Mouse (Mus musculus) lung, embryonic 14.5 days (tissue): ENCODE measurements around the gene Folr1. TPM values are rescaled to one million over a fixed set of nuclear protein-coding genes. Genes with fewer than 3 reads are reported as not detected.

ENCODE experiments used
- ATAC-seq: fragments of 200-750 bp; cut with Nextera tagmentation; 2 replicates; pipeline ENCODE4 v1.8.0; 2017; ENCODE audit warnings: mild to moderate bottlenecking, moderate TSS enrichment, moderate library complexity; ENCODE audit not compliant: insufficient read depth
- DNase-seq: peaks from one replicate; pipeline ENCODE4 v3.0.0-alpha.2; 2015
- H3K27ac ChIP-seq: fragments of 300-500 bp; sonication (generic); 2 replicates; pipeline ENCODE4 v1.5.1; 2014; ENCODE audit warnings: low read depth, mild to moderate bottlenecking, moderate library complexity
- H3K27me3 ChIP-seq: fragments of 300-500 bp; sonication (generic); 2 replicates; pipeline ENCODE4 v1.6.1; 2014; ENCODE audit warnings: low read length, control low read depth; ENCODE audit not compliant: insufficient read depth
- H3K36me3 ChIP-seq: fragments of 300-500 bp; sonication (generic); 2 replicates; pipeline ENCODE4 v1.6.1; 2014; ENCODE audit warnings: control low read depth; ENCODE audit not compliant: insufficient read depth
- H3K4me1 ChIP-seq: fragments of 300-500 bp; sonication (generic); 2 replicates; pipeline ENCODE4 v1.6.1; 2014; ENCODE audit warnings: antibody characterized with exemption, control low read depth; ENCODE audit not compliant: insufficient read depth
- H3K4me2 ChIP-seq: fragments of 300-500 bp; sonication (generic); 2 replicates; pipeline ENCODE4 v1.6.1; 2014; ENCODE audit warnings: mild to moderate bottlenecking
- H3K4me3 ChIP-seq: fragments of 300-500 bp; sonication (generic); 2 replicates; pipeline ENCODE4 v1.5.1; 2014; ENCODE audit warnings: low read depth, low read length
- H3K9ac ChIP-seq: fragments of 300-500 bp; sonication (generic); 2 replicates; pipeline ENCODE4 v1.6.1; 2014
- H3K9me3 ChIP-seq: fragments of 300-500 bp; sonication (generic); 2 replicates; pipeline ENCODE4 v1.6.1; 2016; ENCODE audit warnings: low read depth, low read length, control low read depth
- CTCF ChIP-seq: IDR thresholded peaks from 2 replicates; pipeline ENCODE4 v1.5.1; 2016; ENCODE audit warnings: antibody characterized with exemption, low read depth
- WGBS: fragments of 180-500 bp; shearing (Covaris S2); extraction: QIAGEN DNeasy Blood & Tissue Kit; methylation state at CpG from one replicate; pipeline ENCODE4 v1.1.7; 2014; 5-methylcytosine and 5-hydroxymethylcytosine counted together
- polyA plus RNA-seq: library from polyadenylated mRNA; unstranded; fragments of >200 nt; fragmentation: Nextera tagmentation; extraction: Ambion mirVana; gene quantifications from 2 replicates; pipeline ENCODE4 v1.2.1, GENCODE M21; 2014

Gene Folr1
- 0.20 and 0.73 TPM in 2 replicates for polyA plus RNA-seq

DNA sequence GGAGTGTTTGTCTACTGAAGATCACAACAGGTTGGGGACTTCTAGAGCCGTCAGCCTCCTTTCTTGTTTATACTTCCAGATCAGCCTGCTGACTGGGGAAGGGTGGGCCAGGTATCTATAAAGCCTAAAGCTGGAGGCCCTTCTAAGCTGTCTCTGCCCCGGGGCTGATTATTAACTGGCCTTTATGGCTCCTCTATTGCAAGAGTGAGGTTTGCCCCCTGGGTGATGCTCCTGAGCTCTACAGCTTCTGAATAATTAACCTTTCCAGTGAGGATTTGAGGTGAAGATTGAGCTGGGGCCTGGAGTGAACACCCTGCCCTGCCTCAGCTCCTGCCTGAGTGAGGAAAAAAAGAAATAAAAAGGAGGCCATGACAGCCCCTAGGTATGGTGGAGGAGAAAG lies at the start of gene Folr1:
Folr1 (minus strand) TSS at position 160 of the 400 bp plus-strand sequence.
- TF ChIP-seq CTCF, result no peak
- H3K36me3 ChIP-seq, result no peaks in the 10 kb centered on the region
- H3K27me3 ChIP-seq, result no peaks in the 10 kb centered on the region
- WGBS, result 64% methylated on average over 2 of the region's 2 CpGs
- H3K27ac ChIP-seq, result peak within 1 kb of the TSS; percentile 33; the same call in 1 of the 2 replicates
- no peak within 1 kb of the TSS for H3K9ac ChIP-seq
- H3K4me2 ChIP-seq, result no peak within 1 kb of the TSS
- DNase-seq (no peak), ATAC-seq (no peak)
- H3K9me3 ChIP-seq, result no peaks in the 10 kb centered on the region
- H3K4me1 ChIP-seq, result no peaks in the 10 kb centered on the region
- H3K4me3 ChIP-seq, result no peak within 1 kb of the TSS

DNA sequence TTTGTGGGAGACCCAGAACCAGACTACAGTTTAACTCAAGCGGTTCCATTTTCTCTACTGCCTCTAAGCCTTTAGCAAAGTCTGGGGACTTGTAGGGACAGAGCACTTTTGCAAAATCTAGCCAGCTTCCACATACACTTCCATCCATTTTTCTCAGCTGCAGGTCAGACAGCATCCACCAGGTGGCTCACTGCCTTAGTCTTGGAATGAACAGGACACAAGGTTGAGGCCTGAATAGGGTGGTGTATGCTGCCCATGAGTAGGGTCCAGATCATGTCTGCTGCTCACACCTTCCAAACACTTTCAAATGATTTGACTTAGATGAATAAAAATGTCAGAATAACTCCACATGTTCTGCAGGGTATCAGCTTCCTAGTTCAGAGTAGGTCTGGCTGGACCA lies 47.5 kb upstream of the Folr1 start:
- Histone ChIP-seq H3K36me3 (peaks cover 17% of the 10 kb centered on the region), H3K27ac (no peak overlapping the region), H3K4me1 (no peaks in the 10 kb centered on the region), H3K4me2 (no peak overlapping the region), H3K9me3 (no peaks in the 10 kb centered on the region), H3K4me3 (no peak overlapping the region), H3K27me3 (no peaks in the 10 kb centered on the region), H3K9ac (no peak overlapping the region)
- DNase-seq (peak; percentile 87), ATAC-seq (peak; percentile 84; the same call in 1 of the 2 replicates)
- TF ChIP-seq CTCF, result peak; percentile 89
- WGBS, result 28% methylated on average over 1 of the region's 1 CpGs

DNA sequence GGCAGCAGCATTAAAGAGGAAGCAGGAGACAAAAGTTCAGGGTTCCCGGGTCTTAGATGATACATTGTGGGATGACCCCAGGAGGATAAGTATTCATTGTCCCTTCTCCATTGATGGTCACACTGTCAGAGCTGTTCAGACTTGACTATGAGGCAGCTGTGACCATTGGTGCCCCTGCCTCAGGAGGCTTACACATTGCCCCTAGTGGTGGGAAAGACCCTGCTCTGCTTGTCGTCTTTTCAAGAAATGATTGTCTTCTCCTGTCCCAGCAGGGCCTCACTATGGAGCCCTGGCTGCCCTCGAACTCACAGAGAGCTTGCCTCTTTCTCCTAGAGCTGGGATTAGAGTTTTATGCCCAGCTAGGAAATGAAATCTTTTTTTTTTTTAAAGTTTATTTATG lies 41.4 kb upstream of the Folr1 start:
- H3K9me3 ChIP-seq, result no peaks in the 10 kb centered on the region
- peaks cover 51% of the 10 kb centered on the region for H3K36me3 ChIP-seq
- H3K27me3 ChIP-seq, result no peaks in the 10 kb centered on the region
- WGBS, result 62% methylated on average over 3 of the region's 3 CpGs
- TF ChIP-seq CTCF, result peak; percentile 47
- no peak overlapping the region for H3K27ac ChIP-seq
- DNase-seq (no peak), ATAC-seq (no peak)
- H3K9ac ChIP-seq, result no peak overlapping the region
- no peak overlapping the region for H3K4me3 ChIP-seq
- no peaks in the 10 kb centered on the region for H3K4me1 ChIP-seq
- H3K4me2 ChIP-seq, result no peak overlapping the region

DNA sequence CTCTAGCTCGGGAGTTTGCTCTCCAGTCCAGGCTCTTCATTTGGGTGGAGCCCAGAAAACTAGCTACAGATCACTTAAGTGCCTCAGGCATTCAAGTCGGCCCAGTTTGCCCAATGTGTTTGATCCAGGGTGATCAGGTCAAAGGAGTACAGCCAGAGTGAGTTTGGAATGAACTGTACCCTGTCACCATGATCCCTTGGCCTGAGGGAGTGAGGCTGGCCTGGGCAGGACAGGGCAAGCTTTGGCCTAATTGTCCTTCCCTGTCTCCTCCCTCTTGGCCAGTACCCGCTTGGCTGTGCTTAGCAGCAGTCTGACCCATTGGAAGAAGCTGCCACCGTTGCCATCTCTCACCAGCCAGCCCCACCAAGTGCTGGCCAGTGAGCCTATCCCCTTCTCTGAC lies 39.5 kb upstream of the Folr1 start:
- 78% methylated on average over 4 of the region's 4 CpGs for WGBS
- DNase-seq, result no peak
- no peak for TF ChIP-seq CTCF
- H3K4me2 ChIP-seq, result no peak overlapping the region
- no peaks in the 10 kb centered on the region for H3K27me3 ChIP-seq
- H3K9me3 ChIP-seq, result no peaks in the 10 kb centered on the region
- ATAC-seq, result no peak
- no peak overlapping the region for H3K9ac ChIP-seq
- no peak overlapping the region for H3K27ac ChIP-seq
- H3K4me3 ChIP-seq, result no peak overlapping the region
- H3K36me3 ChIP-seq, result peaks cover 51% of the 10 kb centered on the region
- H3K4me1 ChIP-seq, result no peaks in the 10 kb centered on the region

DNA sequence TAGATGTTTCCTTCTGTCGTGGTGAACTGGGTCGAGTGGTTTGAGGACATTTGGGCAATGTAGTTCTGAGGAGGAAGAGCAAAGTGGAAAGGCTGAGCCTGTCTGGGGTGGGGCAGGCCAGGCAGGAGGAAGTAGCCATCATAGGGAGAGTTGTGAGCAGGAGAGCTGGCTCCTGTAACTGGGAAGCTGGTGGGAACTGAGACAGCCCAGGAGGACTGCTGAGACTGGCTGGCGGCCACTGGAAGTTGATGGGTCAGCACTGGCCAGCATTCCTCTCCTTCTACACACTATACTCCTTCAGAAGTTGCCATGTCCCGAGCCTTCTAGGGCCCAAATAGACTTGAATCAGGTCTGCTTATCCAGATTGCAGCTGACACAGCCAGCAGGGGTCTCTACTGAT lies 37.8 kb upstream of the Folr1 start:
- Histone ChIP-seq H3K9ac (no peak overlapping the region), H3K36me3 (peaks cover 38% of the 10 kb centered on the region), H3K4me2 (0 out of 2 replicates have a peak overlapping the region, but pooled peaks have one; percentile 1), H3K9me3 (no peaks in the 10 kb centered on the region), H3K27ac (no peak overlapping the region), H3K27me3 (no peaks in the 10 kb centered on the region), H3K4me3 (no peak overlapping the region), H3K4me1 (no peaks in the 10 kb centered on the region)
- no peak for ATAC-seq
- WGBS, result 65% methylated on average over 4 of the region's 4 CpGs
- no peak for DNase-seq
- no peak for TF ChIP-seq CTCF

DNA sequence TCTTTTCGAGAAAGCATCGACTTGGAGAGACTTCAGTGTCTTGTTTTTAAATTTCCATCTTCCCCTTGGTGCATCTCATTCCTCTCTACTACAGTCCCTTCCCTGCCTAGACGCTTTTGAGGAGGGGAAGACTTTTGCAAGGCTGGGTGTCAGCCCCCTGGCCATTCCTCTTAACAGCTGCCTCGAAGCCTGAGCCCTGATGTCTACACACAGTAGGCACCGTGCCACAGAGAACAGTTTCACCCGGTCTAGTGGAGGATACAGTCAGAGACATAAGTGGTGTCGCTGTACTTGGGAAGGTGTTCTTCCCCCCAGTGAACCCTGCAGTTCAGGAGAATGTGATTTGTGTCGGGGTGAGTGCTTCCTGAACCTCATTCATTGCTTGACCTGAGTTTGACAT lies 36.1 kb upstream of the Folr1 start:
- Histone ChIP-seq H3K9me3 (no peaks in the 10 kb centered on the region), H3K27me3 (no peaks in the 10 kb centered on the region), H3K9ac (peak overlapping the region; percentile 88), H3K27ac (peak overlapping the region; percentile 96; the same call in 1 of the 2 replicates), H3K36me3 (peaks cover 21% of the 10 kb centered on the region), H3K4me1 (no peaks in the 10 kb centered on the region), H3K4me3 (peak overlapping the region; percentile 81), H3K4me2 (peak overlapping the region; percentile 62)
- DNase-seq, result no peak
- WGBS, result 61% methylated on average over 8 of the region's 8 CpGs
- no peak for TF ChIP-seq CTCF
- ATAC-seq, result no peak

DNA sequence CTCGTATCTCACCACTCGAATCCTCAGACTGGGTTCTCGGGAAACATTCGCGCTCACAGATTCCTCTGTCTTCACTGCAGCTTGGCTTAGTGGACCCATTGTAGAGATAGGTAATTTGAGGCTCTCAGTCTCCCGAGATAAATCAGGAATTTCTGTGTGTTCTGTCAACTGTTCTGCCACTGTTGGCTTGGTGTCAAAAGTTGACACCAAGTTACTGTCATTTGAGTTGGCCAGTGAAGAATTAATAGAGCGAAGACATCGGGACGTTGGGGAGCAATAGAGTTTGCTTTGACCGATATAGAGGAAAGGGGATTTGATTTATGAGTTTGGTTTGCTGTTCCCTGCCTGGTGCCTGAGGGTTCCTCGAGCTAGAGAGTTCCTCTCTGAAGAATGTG lies 35.7 kb upstream of the Folr1 start, which contains the start of gene Tomt:
Tomt (minus strand) TSS at position 73 of the 395 bp plus-strand sequence.
- Histone ChIP-seq H3K4me1 (no peaks in the 10 kb centered on the region), H3K27me3 (no peaks in the 10 kb centered on the region), H3K36me3 (peaks cover 18% of the 10 kb centered on the region), H3K4me3 (peak within 1 kb of the TSS; percentile 81), H3K9ac (peak within 1 kb of the TSS; percentile 88), H3K4me2 (peak within 1 kb of the TSS; percentile 62), H3K27ac (peak within 1 kb of the TSS; percentile 96), H3K9me3 (no peaks in the 10 kb centered on the region)
- 10% methylated on average over 11 of the region's 11 CpGs for WGBS
- ATAC-seq, result no peak
- TF ChIP-seq CTCF, result no peak
- DNase-seq, result no peak
